Mouse (Mus musculus) testis, adult 2 months (tissue): ENCODE measurements around the gene Cul4a.

ENCODE experiments used
- CTCF ChIP-seq: fragments of 200-500 bp; IDR thresholded peaks from 2 replicates; pipeline ENCODE4 v1.5.1; 2012; ENCODE audit warnings: low read depth, mild to moderate bottlenecking, inconsistent platforms, low read length, moderate library complexity; ENCODE audit not compliant: control insufficient read depth, insufficient read depth, insufficient replicate concordance
- POLR2A ChIP-seq: fragments of 200-500 bp; IDR thresholded peaks from 2 replicates; pipeline ENCODE4 v1.6.1; 2012; ENCODE audit warnings: low read depth, mild to moderate bottlenecking, inconsistent platforms, low read length, moderate library complexity; ENCODE audit not compliant: control insufficient read depth

GRCm38 (mm10) chr8:13073255-13073654 is 32.2 kb upstream of the Cul4a start:
- TF ChIP-seq CTCF (no peak), POLR2A (no peak)
